Mouse (Mus musculus): ENCODE measurements at regions not wholly inside any gene's neighbourhood (a gene's known extent, or its start where the extent isn't known, plus 50 kb on each side); places are given as distances from the start of the nearest gene placed in this dataset.

DNA sequence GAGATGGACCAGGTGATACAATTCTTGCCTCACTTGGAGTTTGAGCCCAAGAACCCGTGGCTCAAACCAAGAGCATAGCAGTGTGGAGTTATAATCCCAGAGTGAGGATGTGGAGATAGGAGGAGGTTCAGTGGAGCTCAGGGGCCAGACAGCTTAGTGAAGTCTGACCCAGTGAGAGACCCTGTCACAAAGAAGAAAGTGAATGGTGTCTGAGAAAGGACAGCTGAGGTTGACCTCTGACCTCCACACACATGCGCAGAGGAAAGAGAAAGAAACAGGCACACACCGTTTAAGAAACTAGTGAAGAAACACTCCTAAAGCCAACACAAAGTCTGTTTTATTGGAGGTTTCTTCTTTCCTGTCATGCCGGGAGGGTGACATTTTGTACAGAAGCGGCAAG is 124.7 kb upstream of the Mkln1 start:
- DNase-seq (ENCODE audit: low read depth) = no peak

DNA sequence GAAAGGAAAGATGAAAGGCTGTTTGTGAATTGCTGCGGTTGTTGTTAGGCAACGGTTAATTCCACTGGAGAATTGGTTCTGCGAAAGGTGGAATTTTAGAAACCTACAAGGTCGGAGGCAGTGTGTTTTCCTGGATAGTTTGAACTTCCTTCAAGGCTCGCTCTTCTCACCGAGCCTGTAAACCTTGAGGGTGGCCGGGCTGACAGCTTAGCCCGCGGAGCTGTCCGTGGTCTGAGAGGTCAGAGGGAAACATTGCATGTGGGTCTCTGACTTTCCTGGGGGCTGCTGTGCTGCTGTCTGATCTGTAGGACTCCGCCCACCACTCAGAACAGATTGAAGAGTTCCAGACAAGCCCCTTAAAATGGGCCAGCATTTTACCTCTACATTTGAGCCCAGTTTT is 124.3 kb upstream of the Mkln1 start:
- no peak for DNase-seq (ENCODE audit: low read depth)

- DNase-seq (ENCODE audit: low read depth) = no peak
These were observed 120.7 kb upstream of the Mkln1 start for GRCm38 (mm10) chr6:31277792-31278191.

GRCm38 (mm10) chr6:31283973-31284372 is 114.6 kb upstream of the Mkln1 start:
- no peak for DNase-seq (ENCODE audit: low read depth)

- DNase-seq (ENCODE audit: low read depth) = no peak
These were observed 114.1 kb upstream of the Mkln1 start for GRCm38 (mm10) chr6:31284390-31284789.

DNA sequence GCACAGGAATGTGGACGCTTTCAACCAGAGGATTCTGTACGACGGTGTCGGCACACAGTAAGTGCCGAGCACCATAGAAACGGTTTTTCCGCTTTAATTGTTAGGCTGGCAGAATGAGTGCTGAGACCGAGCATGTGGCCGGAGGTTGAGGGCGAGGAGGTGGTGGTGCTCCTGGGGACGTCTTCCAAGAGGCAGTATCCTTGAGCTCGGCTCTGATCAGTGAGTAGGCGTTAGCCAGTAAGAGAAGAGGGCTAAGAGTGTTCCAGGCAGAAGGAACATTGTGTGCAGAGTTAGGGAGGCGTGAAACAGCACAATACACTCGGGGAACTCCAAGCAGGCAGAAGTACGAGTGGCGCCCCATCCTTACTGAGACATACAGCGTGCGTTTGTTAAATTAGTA is 113.5 kb upstream of the Mkln1 start:
- no peak for DNase-seq (ENCODE audit: low read depth)

DNA sequence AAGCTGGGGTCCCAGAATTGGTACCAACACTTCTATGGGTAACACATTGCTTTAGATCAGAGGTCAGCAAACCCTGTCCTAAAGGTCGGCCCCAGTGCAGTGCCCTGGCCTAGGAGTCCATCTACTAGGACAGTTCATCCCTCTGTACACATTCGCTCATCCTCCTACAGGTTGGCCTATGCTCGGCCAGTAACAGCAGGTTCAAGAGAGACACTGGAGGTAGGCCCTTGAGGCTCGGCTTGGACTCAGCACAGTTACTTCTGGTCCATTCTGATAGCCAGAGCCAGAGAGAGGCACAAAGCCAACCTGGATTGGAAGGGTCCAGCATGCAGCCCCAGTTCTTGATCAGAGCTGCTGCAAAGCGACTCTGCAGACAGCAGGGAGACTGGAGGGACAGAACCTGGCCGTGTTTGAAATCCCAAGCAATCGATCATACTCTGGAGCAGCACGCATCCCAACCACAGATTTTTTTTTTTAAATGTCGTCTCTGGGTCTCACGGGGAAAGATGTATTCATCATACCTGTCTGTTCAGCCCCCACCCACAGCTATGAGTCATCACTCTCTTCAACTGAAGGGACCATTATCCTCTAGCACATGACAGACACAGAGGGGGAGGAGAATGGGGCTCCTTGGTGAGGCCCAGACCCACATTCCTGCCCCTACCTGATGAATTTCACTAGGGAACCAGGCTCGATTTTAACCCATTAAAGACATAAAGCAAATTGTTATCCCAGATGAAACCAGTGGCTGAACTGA is 112.4 kb upstream of the Mkln1 start:
- no peak for DNase-seq (ENCODE audit: low read depth)

DNA sequence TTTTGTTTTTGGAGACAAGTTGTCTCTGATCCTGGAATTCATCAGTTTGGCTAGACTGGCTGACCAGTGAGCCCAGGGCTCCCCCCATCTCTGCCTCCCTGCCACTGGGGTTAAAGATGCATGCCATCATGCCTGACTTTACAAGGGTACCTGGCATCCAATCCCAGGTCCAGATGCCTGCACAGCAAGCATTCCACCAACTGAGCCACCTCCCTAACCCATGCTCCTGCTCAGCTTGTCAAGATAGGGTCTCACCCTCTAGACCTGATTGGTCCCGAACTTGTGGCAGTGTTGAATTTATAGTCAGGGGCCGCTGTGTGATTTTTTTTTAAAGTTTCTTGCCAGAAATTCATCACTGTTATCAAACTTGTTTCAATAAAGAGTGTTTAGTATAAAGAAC is 111.4 kb upstream of the Mkln1 start:
- no peak for DNase-seq (ENCODE audit: low read depth)

DNA sequence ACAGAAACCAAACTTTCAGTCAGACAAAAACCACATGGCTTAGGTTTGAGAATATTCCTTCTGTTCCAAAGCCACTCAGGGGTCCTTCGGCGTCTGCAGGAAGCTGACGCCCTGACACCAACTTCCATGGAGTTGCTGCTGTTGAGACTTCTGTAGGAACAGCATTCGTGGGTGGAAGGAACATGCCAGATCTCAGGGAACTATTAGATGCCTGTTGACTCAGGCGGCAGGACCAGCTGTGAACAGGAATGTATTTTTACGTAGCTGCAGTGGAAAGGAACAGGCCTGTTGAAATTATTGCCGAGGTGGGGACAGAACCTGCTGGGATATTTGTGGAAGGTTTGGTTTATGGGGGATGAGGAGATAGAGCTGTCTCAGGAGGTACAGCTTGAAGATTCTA is 110.8 kb upstream of the Mkln1 start:
- no peak for DNase-seq (ENCODE audit: low read depth)

- DNase-seq (ENCODE audit: low read depth) = no peak
These were observed 109.9 kb upstream of the Mkln1 start for GRCm38 (mm10) chr6:31288421-31289233.

DNA sequence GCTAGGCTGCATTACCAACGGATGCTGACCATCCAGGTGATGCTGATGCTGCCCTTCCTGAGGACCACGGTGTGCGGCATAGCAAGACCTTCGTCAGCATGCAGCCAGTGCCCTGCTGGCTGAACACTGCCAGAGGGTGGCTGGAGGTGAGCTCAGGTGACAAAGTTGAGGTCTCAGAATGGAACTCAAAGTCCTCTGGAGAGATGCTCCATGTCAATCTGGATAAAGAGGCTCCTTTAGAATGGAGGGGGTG is 109.4 kb upstream of the Mkln1 start:
- DNase-seq (ENCODE audit: low read depth) = no peak

GRCm38 (mm10) chr6:31292081-31292480 is 106.5 kb upstream of the Mkln1 start:
- DNase-seq (ENCODE audit: low read depth) = no peak

DNA sequence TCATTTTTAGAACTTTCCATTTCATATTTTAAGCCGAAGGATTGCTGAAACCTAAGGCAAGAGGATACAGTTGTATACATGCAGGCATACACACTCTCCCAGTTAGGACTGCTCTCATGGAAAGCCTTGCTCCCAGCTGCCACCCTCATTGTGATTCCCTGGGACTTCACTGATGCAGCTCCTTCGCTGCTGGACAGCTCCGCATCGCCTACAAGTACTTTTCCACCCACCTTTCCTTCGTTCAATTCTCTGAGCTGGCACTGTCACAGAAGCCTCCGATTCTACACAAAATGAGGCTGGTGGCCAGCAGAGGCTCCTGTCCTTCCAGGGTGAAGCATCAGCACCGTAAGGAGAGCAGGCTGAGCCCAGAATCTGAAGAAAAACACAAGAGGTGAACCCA is 105.5 kb upstream of the Mkln1 start:
- DNase-seq (ENCODE audit: low read depth) = no peak

GRCm38 (mm10) chr6:31299395-31299794 is 99.1 kb upstream of the Mkln1 start:
- DNase-seq (ENCODE audit: low read depth) = no peak

DNA sequence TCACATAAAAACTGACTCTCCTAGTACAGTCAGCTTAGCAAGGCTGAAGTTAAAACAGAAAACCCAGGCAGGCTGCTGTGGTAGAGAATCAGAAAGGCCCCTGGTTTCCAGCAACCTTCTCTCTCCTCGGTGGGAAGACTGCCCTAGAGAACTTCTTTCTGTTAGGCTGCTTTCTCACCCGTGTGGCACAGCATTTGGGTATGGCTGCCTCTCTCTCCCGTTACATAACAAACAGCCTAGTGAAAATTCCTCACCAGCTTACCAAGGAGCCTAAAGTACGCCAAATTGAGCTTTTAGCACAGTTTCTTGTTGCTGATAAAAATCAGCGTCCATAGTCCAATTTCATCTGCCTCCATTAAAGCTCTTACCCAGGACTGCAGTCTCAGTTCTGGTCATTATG is 92.8 kb upstream of the Mkln1 start:
- DNase-seq (ENCODE audit: low read depth) = no peak

DNA sequence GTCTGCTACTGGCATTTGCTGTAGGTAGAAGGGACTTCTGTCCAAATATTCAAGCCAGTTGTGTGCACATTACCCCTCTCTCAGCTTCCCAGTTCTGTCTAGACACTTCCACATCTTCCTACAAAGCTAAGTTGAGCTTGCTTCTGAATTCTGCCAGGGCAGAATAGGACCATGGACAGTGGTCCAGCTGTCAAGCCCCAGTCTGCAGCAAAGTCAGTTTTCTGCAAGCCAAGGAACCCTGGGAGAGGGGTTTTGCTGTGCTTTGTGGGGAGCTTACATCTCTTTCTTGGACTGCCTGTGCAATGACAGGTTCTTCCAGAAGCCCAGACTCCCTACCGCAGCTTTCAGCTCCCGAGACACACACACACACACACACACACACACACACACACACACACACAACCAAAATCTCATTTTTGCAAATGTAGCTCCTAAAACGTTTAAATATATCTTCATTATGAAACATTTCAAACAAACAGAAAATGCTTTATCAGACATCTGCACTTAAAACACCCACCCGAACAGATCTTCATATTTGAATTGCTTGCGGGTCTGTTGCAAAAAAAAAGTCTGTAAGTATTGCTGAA is 91.4 kb upstream of the Mkln1 start:
- no peak for DNase-seq (ENCODE audit: low read depth)

DNA sequence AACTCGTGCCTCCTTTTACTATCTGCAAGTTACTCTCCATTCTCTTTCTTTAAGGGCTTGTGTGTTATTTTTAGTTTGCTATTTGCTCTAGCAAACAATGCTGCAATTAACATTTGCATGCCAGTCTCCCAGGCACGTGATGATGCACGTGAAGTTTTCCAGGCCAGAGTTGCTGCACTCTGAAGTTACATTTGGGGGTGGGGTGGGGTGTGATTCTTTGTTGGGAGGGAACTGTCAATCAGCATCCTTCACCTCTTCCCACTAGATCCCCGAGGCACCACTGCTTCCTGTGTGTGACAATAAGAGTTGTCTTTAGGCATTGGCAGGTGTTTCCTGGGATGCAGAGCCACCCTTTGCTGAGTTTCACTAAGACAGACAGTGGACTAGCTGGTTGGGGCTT is 90.6 kb upstream of the Mkln1 start:
- no peak for DNase-seq (ENCODE audit: low read depth)

- DNase-seq (ENCODE audit: low read depth) = no peak
These were observed 87.9 kb upstream of the Mkln1 start for GRCm38 (mm10) chr6:31310660-31311059.

DNA sequence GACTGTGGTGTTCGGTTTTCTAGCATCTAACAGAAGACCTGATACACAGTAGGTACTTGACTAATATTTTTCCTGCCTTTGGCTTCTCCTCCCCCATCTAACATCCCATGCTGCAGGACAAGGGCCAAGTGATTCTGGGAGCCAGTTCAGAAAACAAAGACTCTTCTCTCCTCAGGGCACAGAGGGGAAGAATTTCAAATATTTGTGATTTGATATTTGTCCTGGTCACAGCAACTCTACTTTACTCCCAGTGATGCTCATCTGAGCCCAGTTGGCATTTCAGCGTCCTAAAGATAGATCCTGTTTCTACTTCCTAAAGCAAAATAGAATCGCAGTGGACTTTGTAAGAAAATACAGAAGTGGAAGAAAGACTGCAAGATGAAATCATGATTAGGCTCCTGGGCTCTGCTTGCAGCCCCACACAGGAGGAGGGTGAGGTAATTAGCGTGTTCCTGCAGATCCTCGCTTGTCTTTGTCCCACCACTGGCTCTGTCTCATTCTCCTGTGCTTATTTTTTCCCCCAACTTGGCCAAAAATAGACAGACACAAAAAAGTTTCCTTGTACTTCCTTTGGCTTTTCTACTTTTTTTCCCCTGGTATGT is 84.6 kb upstream of the Mkln1 start:
- DNase-seq (ENCODE audit: low read depth) = no peak

DNA sequence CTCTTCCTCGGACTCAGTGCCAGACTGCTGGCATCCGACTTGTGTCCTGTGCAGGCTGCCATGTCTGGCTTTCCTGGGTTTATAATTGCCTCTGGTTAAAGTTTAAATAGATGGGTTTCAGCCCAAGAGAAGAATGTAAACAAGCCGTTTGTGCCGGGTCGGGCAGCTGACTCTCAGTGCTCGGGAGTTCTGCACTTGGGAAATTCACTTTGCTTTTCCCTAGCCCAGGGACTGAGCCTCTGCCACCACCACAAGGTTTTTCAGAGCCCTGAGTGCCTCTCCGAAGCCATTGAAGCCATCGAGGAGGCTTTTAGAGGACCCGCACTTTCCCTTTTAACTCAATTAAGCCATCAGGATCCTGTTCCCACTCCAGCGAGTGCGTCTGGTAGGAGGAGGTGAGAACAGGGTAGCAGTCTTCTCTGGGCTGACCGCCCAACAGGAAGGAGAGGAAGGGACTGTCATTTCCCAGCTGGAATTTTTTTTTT is 80.8 kb upstream of the Mkln1 start:
- no peak for DNase-seq (ENCODE audit: low read depth)

DNA sequence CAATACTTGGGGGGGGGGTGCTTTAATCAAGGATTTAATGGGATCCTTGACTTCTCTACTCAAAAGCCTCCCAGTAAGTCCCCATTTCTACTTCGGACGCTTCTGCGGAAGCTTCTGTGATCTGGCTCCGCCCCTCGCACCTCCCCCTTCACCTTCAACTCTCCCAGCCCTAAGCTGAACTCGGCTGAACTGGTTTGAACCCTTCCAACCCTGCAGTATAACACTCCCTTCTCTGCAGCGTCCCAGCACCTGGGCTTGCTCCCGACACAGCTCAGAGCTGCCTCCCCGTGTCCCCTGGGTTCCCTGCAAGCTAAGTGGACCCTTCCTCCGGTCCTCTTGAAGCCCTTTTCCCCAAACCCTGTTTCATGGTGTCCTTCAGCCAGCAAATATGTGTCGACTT is 80.0 kb upstream of the Mkln1 start:
- DNase-seq (ENCODE audit: low read depth) = no peak

DNA sequence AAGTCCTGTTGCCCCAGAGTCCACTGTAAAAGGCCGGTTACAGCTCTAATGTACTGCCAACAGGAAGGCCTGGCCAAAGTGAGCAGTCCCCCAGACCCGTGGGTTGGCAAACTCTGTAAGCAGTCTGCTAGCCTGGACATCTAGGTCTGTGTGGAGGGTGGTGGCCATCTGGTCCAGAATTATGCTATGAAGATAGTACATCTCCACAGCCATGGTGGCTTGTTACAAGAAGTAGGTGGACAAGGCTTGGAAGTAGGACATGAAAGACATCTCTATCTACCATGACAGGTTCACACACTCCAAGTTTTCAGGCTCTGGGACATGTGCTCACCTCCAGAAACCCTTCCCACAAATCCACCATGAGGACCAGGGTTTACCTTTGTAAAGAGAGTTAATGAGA is 79.1 kb upstream of the Mkln1 start:
- DNase-seq (ENCODE audit: low read depth) = no peak

All from gonadal fat pad, adult 2 months (tissue).